Mouse (Mus musculus) midbrain, embryonic 13.5 days (tissue): ENCODE measurements at regions not wholly inside any gene's neighbourhood (a gene's known extent, or its start where the extent isn't known, plus 50 kb on each side); places are given as distances from the start of the nearest gene placed in this dataset.

ENCODE experiments used
- ATAC-seq: fragments of 200-750 bp; cut with Nextera tagmentation; 2 replicates; pipeline ENCODE4 v1.8.0; 2017; ENCODE audit warnings: mild to moderate bottlenecking, moderate TSS enrichment, moderate library complexity
- H3K27ac ChIP-seq: fragments of 300-500 bp; sonication (generic); 2 replicates; pipeline ENCODE4 v1.5.1; 2015; ENCODE audit warnings: inconsistent platforms, mild to moderate bottlenecking, moderate library complexity
- H3K27me3 ChIP-seq: fragments of 300-500 bp; sonication (generic); 2 replicates; pipeline ENCODE4 v1.6.1; 2015; ENCODE audit warnings: mild to moderate bottlenecking, inconsistent platforms
- H3K36me3 ChIP-seq: fragments of 300-500 bp; sonication (generic); 2 replicates; pipeline ENCODE4 v1.6.1; 2015; ENCODE audit warnings: mild to moderate bottlenecking, inconsistent platforms
- H3K4me1 ChIP-seq: fragments of 300-500 bp; sonication (generic); replicated peaks from 2 replicates; pipeline ENCODE4 v1.6.1; 2015; ENCODE audit warnings: inconsistent platforms
- H3K4me2 ChIP-seq: fragments of 300-500 bp; sonication (generic); replicated peaks from 2 replicates; pipeline ENCODE4 v1.6.1; 2015; ENCODE audit warnings: moderate library complexity, mild to moderate bottlenecking, inconsistent platforms
- H3K4me3 ChIP-seq: fragments of 300-500 bp; sonication (generic); replicated peaks from 2 replicates; pipeline ENCODE4 v1.5.1; 2015; ENCODE audit warnings: mild to moderate bottlenecking, inconsistent platforms
- H3K9ac ChIP-seq: fragments of 300-500 bp; sonication (generic); replicated peaks from 2 replicates; pipeline ENCODE4 v1.6.1; 2015; ENCODE audit warnings: mild to moderate bottlenecking, inconsistent platforms
- H3K9me3 ChIP-seq: fragments of 300-500 bp; sonication (generic); 2 replicates; pipeline ENCODE4 v1.6.1; 2016; ENCODE audit warnings: mild to moderate bottlenecking, inconsistent platforms
- WGBS: fragments of 180-500 bp; shearing (Covaris S2); methylation state at CpG from one replicate; pipeline ENCODE4 v1.1.7; 2015; 5-methylcytosine and 5-hydroxymethylcytosine counted together

- WGBS, result 88% methylated on average over 5 of the region's 5 CpGs
- no peak for ATAC-seq
These were observed 345.0 kb upstream of the Smim15 start for GRCm38 (mm10) chr13:107699251-107699650.

GRCm38 (mm10) chr13:107698345-107698744 lies 345.9 kb upstream of the Smim15 start:
- Histone ChIP-seq H3K36me3 (no peaks in the 10 kb centered on the region), H3K9ac (no peak overlapping the region), H3K27me3 (no peaks in the 10 kb centered on the region), H3K27ac (no peak overlapping the region), H3K4me2 (no peak overlapping the region), H3K9me3 (no peaks in the 10 kb centered on the region), H3K4me1 (peaks cover 14% of the 10 kb centered on the region), H3K4me3 (no peak overlapping the region)
- no peak for ATAC-seq
- 95% methylated on average over 7 of the region's 7 CpGs for WGBS

More at GRCm38 (mm10) chr13:107699251-107699650, 345.0 kb upstream of the Smim15 start:
- H3K27me3 ChIP-seq, result no peaks in the 10 kb centered on the region; the same call in 1 of the 2 replicates
- no peaks in the 10 kb centered on the region for H3K36me3 ChIP-seq
- H3K4me1 ChIP-seq, result peaks cover 14% of the 10 kb centered on the region
- H3K27ac ChIP-seq, result no peak overlapping the region
- H3K9me3 ChIP-seq, result no peaks in the 10 kb centered on the region
- no peak overlapping the region for H3K4me2 ChIP-seq
- H3K9ac ChIP-seq, result no peak overlapping the region
- no peak overlapping the region for H3K4me3 ChIP-seq

- ATAC-seq, result no peak
- 91% methylated on average over 5 of the region's 5 CpGs for WGBS
- H3K9me3 ChIP-seq, result no peaks in the 10 kb centered on the region
- H3K36me3 ChIP-seq, result no peaks in the 10 kb centered on the region
- H3K4me3 ChIP-seq, result no peak overlapping the region
- H3K27ac ChIP-seq, result no peak overlapping the region
- H3K4me2 ChIP-seq, result no peak overlapping the region
- no peaks in the 10 kb centered on the region for H3K27me3 ChIP-seq
- H3K9ac ChIP-seq, result no peak overlapping the region
- no peaks in the 10 kb centered on the region for H3K4me1 ChIP-seq
These were observed 352.0 kb upstream of the Smim15 start for GRCm38 (mm10) chr13:107692123-107692830.

GRCm38 (mm10) chr13:107688972-107689371 lies 355.3 kb upstream of the Smim15 start:
- H3K27me3 ChIP-seq, result no peaks in the 10 kb centered on the region
- 53% methylated on average over 6 of the region's 6 CpGs for WGBS
- H3K36me3 ChIP-seq, result no peaks in the 10 kb centered on the region
- peaks cover 5% of the 10 kb centered on the region for H3K4me1 ChIP-seq
- H3K9me3 ChIP-seq, result no peaks in the 10 kb centered on the region
- no peak overlapping the region for H3K4me3 ChIP-seq
- H3K27ac ChIP-seq, result no peak overlapping the region
- no peak overlapping the region for H3K9ac ChIP-seq
- ATAC-seq, result no peak
- no peak overlapping the region for H3K4me2 ChIP-seq

- H3K4me1 ChIP-seq, result peaks cover 18% of the 10 kb centered on the region
- H3K27ac ChIP-seq, result no peak overlapping the region
- no peak overlapping the region for H3K4me3 ChIP-seq
- H3K4me2 ChIP-seq, result no peak overlapping the region
- 95% methylated on average over 3 of the region's 3 CpGs for WGBS
- no peaks in the 10 kb centered on the region for H3K27me3 ChIP-seq
- ATAC-seq, result no peak
- no peaks in the 10 kb centered on the region for H3K9me3 ChIP-seq
- H3K9ac ChIP-seq, result no peak overlapping the region
- H3K36me3 ChIP-seq, result no peaks in the 10 kb centered on the region
These were observed 359.0 kb upstream of the Smim15 start for GRCm38 (mm10) chr13:107685231-107685630.

GRCm38 (mm10) chr13:107683909-107684308 lies 360.3 kb upstream of the Smim15 start:
- H3K36me3 ChIP-seq, result no peaks in the 10 kb centered on the region
- H3K9ac ChIP-seq, result no peak overlapping the region
- H3K27me3 ChIP-seq, result 0 out of 2 replicates have a peak, but pooled peaks cover 3% of the 10 kb centered on the region
- peaks cover 18% of the 10 kb centered on the region for H3K4me1 ChIP-seq
- no peak overlapping the region for H3K27ac ChIP-seq
- no peak overlapping the region for H3K4me2 ChIP-seq
- no peak overlapping the region for H3K4me3 ChIP-seq
- peak; percentile 60; the same call in 1 of the 2 replicates for ATAC-seq
- no peaks in the 10 kb centered on the region for H3K9me3 ChIP-seq
- 52% methylated on average over 3 of the region's 3 CpGs for WGBS

GRCm38 (mm10) chr13:107681719-107682118 lies 362.5 kb upstream of the Smim15 start:
- Histone ChIP-seq H3K9ac (no peak overlapping the region), H3K27ac (no peak overlapping the region)

GRCm38 (mm10) chr13:107678860-107679259 lies 365.4 kb upstream of the Smim15 start:
- no peak for ATAC-seq
- Histone ChIP-seq H3K4me2 (no peak overlapping the region), H3K4me3 (no peak overlapping the region), H3K36me3 (no peaks in the 10 kb centered on the region), H3K9me3 (no peaks in the 10 kb centered on the region), H3K27me3 (0 out of 2 replicates have a peak, but pooled peaks cover 5% of the 10 kb centered on the region), H3K27ac (no peak overlapping the region), H3K9ac (no peak overlapping the region), H3K4me1 (peaks cover 21% of the 10 kb centered on the region)

More at GRCm38 (mm10) chr13:107681719-107682118, 362.5 kb upstream of the Smim15 start:
- no peaks in the 10 kb centered on the region for H3K9me3 ChIP-seq
- no peak overlapping the region for H3K4me2 ChIP-seq
- 0 out of 2 replicates have a peak, but pooled peaks cover 5% of the 10 kb centered on the region for H3K27me3 ChIP-seq
- H3K4me3 ChIP-seq, result no peak overlapping the region
- no peak for ATAC-seq
- WGBS, result 85% methylated on average over 5 of the region's 5 CpGs
- H3K36me3 ChIP-seq, result no peaks in the 10 kb centered on the region
- H3K4me1 ChIP-seq, result peaks cover 21% of the 10 kb centered on the region

GRCm38 (mm10) chr13:107677091-107677470 lies 367.2 kb upstream of the Smim15 start:
- H3K36me3 ChIP-seq, result no peaks in the 10 kb centered on the region
- 54% methylated on average over 8 of the region's 8 CpGs for WGBS
- H3K9me3 ChIP-seq, result no peaks in the 10 kb centered on the region
- H3K9ac ChIP-seq, result no peak overlapping the region
- H3K4me1 ChIP-seq, result peaks cover 9% of the 10 kb centered on the region
- no peak for ATAC-seq
- H3K27me3 ChIP-seq, result 0 out of 2 replicates have a peak, but pooled peaks cover 5% of the 10 kb centered on the region
- H3K4me3 ChIP-seq, result no peak overlapping the region
- H3K27ac ChIP-seq, result no peak overlapping the region
- no peak overlapping the region for H3K4me2 ChIP-seq

GRCm38 (mm10) chr13:107676310-107677090 lies 367.7 kb upstream of the Smim15 start:
- Histone ChIP-seq H3K27ac (no peak overlapping the region), H3K9me3 (no peaks in the 10 kb centered on the region), H3K27me3 (0 out of 2 replicates have a peak, but pooled peaks cover 5% of the 10 kb centered on the region), H3K4me3 (no peak overlapping the region), H3K36me3 (no peaks in the 10 kb centered on the region), H3K9ac (no peak overlapping the region), H3K4me2 (no peak overlapping the region), H3K4me1 (peaks cover 9% of the 10 kb centered on the region)
- peak; percentile 68 for ATAC-seq
- WGBS, result 16% methylated on average over 9 of the region's 9 CpGs

- WGBS, result 68% methylated on average over 5 of the region's 5 CpGs
- Histone ChIP-seq H3K9ac (no peak overlapping the region), H3K27ac (no peak overlapping the region), H3K4me2 (no peak overlapping the region), H3K9me3 (no peaks in the 10 kb centered on the region), H3K4me1 (peaks cover 9% of the 10 kb centered on the region), H3K36me3 (no peaks in the 10 kb centered on the region), H3K27me3 (no peaks in the 10 kb centered on the region), H3K4me3 (no peak overlapping the region)
- ATAC-seq, result no peak
These were observed 372.1 kb upstream of the Smim15 start for GRCm38 (mm10) chr13:107672166-107672565.

GRCm38 (mm10) chr13:107668509-107668908 lies 375.7 kb upstream of the Smim15 start:
- no peak overlapping the region for H3K4me2 ChIP-seq
- no peaks in the 10 kb centered on the region for H3K36me3 ChIP-seq
- ATAC-seq, result no peak
- no peak overlapping the region for H3K9ac ChIP-seq
- peaks cover 12% of the 10 kb centered on the region for H3K4me1 ChIP-seq
- 64% methylated on average over 4 of the region's 5 CpGs for WGBS
- no peak overlapping the region for H3K27ac ChIP-seq
- H3K27me3 ChIP-seq, result no peaks in the 10 kb centered on the region
- no peak overlapping the region for H3K4me3 ChIP-seq
- no peaks in the 10 kb centered on the region for H3K9me3 ChIP-seq
